Mouse (Mus musculus) limb, embryonic 14.5 days (tissue): ENCODE measurements around the gene Rgs13. TPM values are rescaled to one million over a fixed set of nuclear protein-coding genes. Genes with fewer than 3 reads are reported as not detected.

Source experiments
- ATAC-seq: fragments of 200-750 bp; cut with Nextera tagmentation; 2 replicates; pipeline ENCODE4 v1.8.0; 2017; ENCODE audit warnings: low read depth, moderate number of reproducible peaks, moderate TSS enrichment; ENCODE audit not compliant: low FRiP score
- DNase-seq: peaks from one replicate; pipeline ENCODE4 v3.0.0-alpha.2; 2015; ENCODE audit warnings: low spot score
- H3K27ac ChIP-seq: fragments of 300-500 bp; sonication (generic); replicated peaks from 2 replicates; pipeline ENCODE4 v1.5.1; 2014; ENCODE audit warnings: low read depth, mild to moderate bottlenecking, low read length, moderate library complexity, mixed read lengths
- H3K27me3 ChIP-seq: fragments of 300-500 bp; sonication (generic); 2 replicates; pipeline ENCODE4 v1.6.1; 2014; ENCODE audit warnings: low read length, mixed read lengths; ENCODE audit not compliant: control insufficient read depth, insufficient read depth
- H3K36me3 ChIP-seq: fragments of 300-500 bp; sonication (generic); 2 replicates; pipeline ENCODE4 v1.6.1; 2014; ENCODE audit warnings: mild to moderate bottlenecking, low read length, moderate library complexity, mixed read lengths; ENCODE audit not compliant: control insufficient read depth, insufficient read depth
- H3K4me1 ChIP-seq: fragments of 300-500 bp; sonication (generic); 2 replicates; pipeline ENCODE4 v1.6.1; 2014; ENCODE audit warnings: antibody characterized with exemption, low read length, mixed read lengths; ENCODE audit not compliant: control insufficient read depth, insufficient read depth
- H3K4me2 ChIP-seq: fragments of 300-500 bp; sonication (generic); replicated peaks from 2 replicates; pipeline ENCODE4 v1.6.1; 2014; ENCODE audit warnings: low read depth, mild to moderate bottlenecking, low read length, moderate library complexity; ENCODE audit not compliant: severe bottlenecking
- H3K4me3 ChIP-seq: fragments of 300-500 bp; sonication (generic); replicated peaks from 2 replicates; pipeline ENCODE4 v1.5.1; 2014; ENCODE audit warnings: low read length
- H3K9ac ChIP-seq: fragments of 300-500 bp; sonication (generic); 2 replicates; pipeline ENCODE4 v1.6.1; 2014; ENCODE audit warnings: mild to moderate bottlenecking, low read depth, low read length, moderate library complexity; ENCODE audit not compliant: severe bottlenecking
- H3K9me3 ChIP-seq: fragments of 300-500 bp; sonication (generic); 2 replicates; pipeline ENCODE4 v1.6.1; 2016; ENCODE audit warnings: low read length; ENCODE audit not compliant: control insufficient read depth
- POLR2A ChIP-seq: fragments of 200-500 bp; IDR thresholded peaks from 2 replicates; pipeline ENCODE4 v1.8.0; 2012; ENCODE audit warnings: inconsistent platforms, mild to moderate bottlenecking, moderate library complexity, borderline replicate concordance; ENCODE audit not compliant: insufficient read depth, insufficient read length; ENCODE audit errors: extremely low read depth
- WGBS: fragments of 180-500 bp; shearing (Covaris S2); extraction: QIAGEN DNeasy Blood & Tissue Kit; methylation state at CpG from one replicate; pipeline ENCODE4 v1.1.7; 2014; 5-methylcytosine and 5-hydroxymethylcytosine counted together
- polyA plus RNA-seq, 2 experiments: library from polyadenylated mRNA; depleted of rRNA in 1 of 2; stranded (reverse) in 1 of 2; unstranded in 1 of 2; fragments of >200 nt; fragmentation: Nextera tagmentation in 1 of 2; extraction: Ambion mirVana in 1 of 2; gene quantifications; 2 replicates each; pipeline versions ENCODE4 v1.2.1 to v1.2.3; 2012 to 2014

Gene Rgs13
- polyA plus RNA-seq, 2 experiments = 0.23 to 0.67 TPM

GRCm38 (mm10) chr1:144202939-144203338 is 25.8 kb upstream of the Rgs13 start:
- no peak overlapping the region for H3K9ac ChIP-seq
- H3K4me2 ChIP-seq = no peak overlapping the region
- no peaks in the 10 kb centered on the region for H3K4me1 ChIP-seq
- H3K9me3 ChIP-seq = no peaks in the 10 kb centered on the region
- no peaks in the 10 kb centered on the region for H3K27me3 ChIP-seq
- TF ChIP-seq POLR2A = no peak
- 91% methylated on average over 4 of the region's 4 CpGs for WGBS
- no peaks in the 10 kb centered on the region for H3K36me3 ChIP-seq
- H3K27ac ChIP-seq = no peak overlapping the region
- DNase-seq (no peak), ATAC-seq (no peak)
- no peak overlapping the region for H3K4me3 ChIP-seq

GRCm38 (mm10) chr1:144200496-144200895 is 23.3 kb upstream of the Rgs13 start:
- no peak for TF ChIP-seq POLR2A
- H3K9ac ChIP-seq = no peak overlapping the region
- H3K27me3 ChIP-seq = no peaks in the 10 kb centered on the region
- DNase-seq (no peak), ATAC-seq (no peak)
- no peak overlapping the region for H3K4me2 ChIP-seq
- H3K9me3 ChIP-seq = no peaks in the 10 kb centered on the region
- H3K4me3 ChIP-seq = no peak overlapping the region
- H3K36me3 ChIP-seq = no peaks in the 10 kb centered on the region
- no peak overlapping the region for H3K27ac ChIP-seq
- 76% methylated on average over 2 of the region's 2 CpGs for WGBS
- H3K4me1 ChIP-seq = no peaks in the 10 kb centered on the region

GRCm38 (mm10) chr1:144199538-144199937 is 22.4 kb upstream of the Rgs13 start:
- H3K27ac ChIP-seq = no peak overlapping the region
- H3K36me3 ChIP-seq = no peaks in the 10 kb centered on the region
- H3K9me3 ChIP-seq = no peaks in the 10 kb centered on the region
- H3K27me3 ChIP-seq = no peaks in the 10 kb centered on the region
- WGBS = 63% methylated on average over 1 of the region's 1 CpGs
- no peak for TF ChIP-seq POLR2A
- DNase-seq = no peak
- H3K4me3 ChIP-seq = no peak overlapping the region
- no peak overlapping the region for H3K4me2 ChIP-seq
- no peak for ATAC-seq
- no peaks in the 10 kb centered on the region for H3K4me1 ChIP-seq
- no peak overlapping the region for H3K9ac ChIP-seq

- DNase-seq (peak; percentile 65), ATAC-seq (no peak)
- WGBS = 24% methylated on average over 3 of the region's 3 CpGs
- Histone ChIP-seq H3K4me2 (no peak overlapping the region), H3K36me3 (no peaks in the 10 kb centered on the region), H3K27me3 (no peaks in the 10 kb centered on the region), H3K4me1 (no peaks in the 10 kb centered on the region), H3K9me3 (no peaks in the 10 kb centered on the region), H3K4me3 (no peak overlapping the region), H3K27ac (no peak overlapping the region), H3K9ac (no peak overlapping the region)
- no peak for TF ChIP-seq POLR2A
Measured at GRCm38 (mm10) chr1:144197684-144198083, 20.5 kb upstream of the Rgs13 start.

- Histone ChIP-seq H3K9me3 (no peaks in the 10 kb centered on the region), H3K36me3 (no peaks in the 10 kb centered on the region), H3K9ac (no peak overlapping the region), H3K4me3 (no peak overlapping the region), H3K4me2 (no peak overlapping the region), H3K27ac (no peak overlapping the region), H3K4me1 (0 out of 2 replicates have a peak, but pooled peaks cover 4% of the 10 kb centered on the region), H3K27me3 (no peaks in the 10 kb centered on the region)
- no peak for TF ChIP-seq POLR2A
- ATAC-seq = no peak
- 53% methylated on average over 7 of the region's 7 CpGs for WGBS
- DNase-seq = no peak
Measured at GRCm38 (mm10) chr1:144186655-144187396, 9.7 kb upstream of the Rgs13 start.
